Mouse (Mus musculus) CD4-positive, CD25-positive, alpha-beta regulatory T cell, adult 4 months (primary cell): Measurements from ENCODE around the gene Mecom. TPM values are rescaled to one million over a fixed set of nuclear protein-coding genes. Genes with fewer than 3 reads are reported as not detected.

Experiments used
- ATAC-seq: one replicate; pipeline ENCODE4 v1.8.0; 2017
- polyA plus RNA-seq, 2 experiments: library from polyadenylated mRNA; unstranded; fragments of 100-300 nt; shearing (Covaris generic); gene quantifications; one replicate each; pipeline ENCODE4 v1.2.1; 2017

Mecom gene
- polyA plus RNA-seq, 2 experiments from 2014 or later: 0.39 TPM; not detected in 1

DNA sequence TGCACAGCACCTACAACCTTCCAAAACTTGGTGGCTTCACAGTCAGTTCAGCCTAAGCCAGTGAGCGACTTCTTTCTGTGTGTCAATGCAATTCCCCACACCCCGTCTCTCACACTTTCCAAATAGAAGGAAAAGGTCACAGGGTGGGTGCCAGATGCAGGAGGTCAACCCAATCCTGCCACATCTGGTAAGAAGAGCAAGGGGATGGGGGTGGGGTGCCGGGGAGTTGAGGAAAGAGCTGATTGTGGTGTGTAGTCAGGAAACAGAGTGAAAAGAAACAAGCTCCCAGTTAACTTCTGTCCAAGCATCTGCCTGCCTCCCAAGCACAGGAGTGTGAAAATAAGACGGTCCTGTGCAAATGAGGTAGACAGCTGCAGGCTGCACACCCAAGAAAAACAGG lies 408.1 kb downstream of the Mecom start:
- ATAC-seq: no peak

DNA sequence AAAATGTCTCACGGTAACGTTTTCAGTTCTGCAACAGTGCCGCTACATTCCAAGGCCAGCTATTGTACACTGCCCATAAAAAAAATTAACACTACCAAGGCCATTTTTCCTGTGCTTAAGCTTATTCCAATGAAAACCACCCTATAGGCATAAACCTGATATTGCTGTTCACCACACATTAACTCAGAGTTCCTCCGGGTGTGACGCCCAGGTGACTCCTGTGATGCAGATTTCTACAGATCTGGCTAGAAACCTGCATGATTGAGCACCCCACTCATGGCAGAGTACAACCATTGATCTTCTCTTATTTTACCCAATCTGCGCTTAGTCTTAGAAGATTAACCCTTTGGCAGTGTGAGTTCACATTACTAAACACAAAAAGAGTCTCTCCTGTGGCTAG lies 409.2 kb downstream of the Mecom start:
- ATAC-seq: no peak

DNA sequence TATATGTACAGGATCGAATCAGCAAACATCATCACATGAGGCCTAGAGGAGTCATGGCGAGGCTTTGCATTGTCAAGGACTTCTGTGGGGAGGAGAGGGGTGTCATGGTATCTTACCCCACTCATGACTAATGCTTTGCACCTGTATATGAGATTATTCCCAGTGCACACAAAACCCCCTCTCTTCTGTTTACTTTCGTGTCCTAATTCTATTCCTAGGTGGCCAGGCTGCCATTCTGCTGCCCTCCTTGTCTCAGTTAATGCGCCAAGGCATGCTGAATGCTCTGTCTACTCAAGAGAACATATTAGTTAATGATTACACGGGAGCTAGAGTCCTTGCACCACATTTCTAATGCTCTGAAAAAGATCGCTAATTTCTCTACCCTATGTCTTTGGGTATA lies 412.0 kb downstream of the Mecom start:
- no peak for ATAC-seq

DNA sequence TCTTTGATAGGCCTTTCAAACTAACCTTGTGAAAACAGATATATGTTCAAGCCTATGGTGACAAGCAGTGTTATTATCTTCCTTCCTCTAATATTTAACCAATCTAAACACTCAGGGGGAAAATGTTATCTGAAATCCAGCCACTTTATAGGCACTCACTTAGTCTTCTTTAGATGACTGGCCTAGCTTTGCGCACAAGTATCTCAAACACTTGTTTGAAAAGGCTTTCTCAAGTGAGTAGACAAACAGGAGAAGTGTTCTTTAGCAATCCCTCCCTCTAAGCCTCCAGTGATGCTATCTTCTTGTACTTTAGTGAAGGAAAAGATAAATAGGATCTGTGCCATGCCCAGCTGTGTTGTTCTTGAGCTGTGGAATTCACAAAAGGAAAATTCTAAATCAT lies 412.7 kb downstream of the Mecom start:
- no peak for ATAC-seq

DNA sequence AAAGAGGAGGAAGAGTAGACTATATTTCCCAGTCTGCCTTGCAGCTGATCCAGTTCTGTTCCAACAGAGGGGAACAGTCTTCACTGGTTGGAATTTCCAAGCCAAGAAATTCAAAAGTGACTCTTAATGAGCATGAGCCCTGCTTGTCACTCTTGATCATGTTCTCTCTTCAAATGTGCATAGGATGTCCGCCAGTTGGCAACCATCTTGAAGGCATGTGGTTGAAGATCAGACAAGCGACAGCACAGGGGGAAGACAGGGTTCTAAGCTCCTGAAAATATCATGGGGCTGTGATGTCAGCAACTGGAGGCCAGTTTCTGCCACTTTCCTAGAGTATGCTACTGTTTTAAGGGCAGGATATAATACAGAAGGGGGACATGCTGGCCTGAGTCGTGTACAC lies 414.8 kb downstream of the Mecom start:
- ATAC-seq: no peak

DNA sequence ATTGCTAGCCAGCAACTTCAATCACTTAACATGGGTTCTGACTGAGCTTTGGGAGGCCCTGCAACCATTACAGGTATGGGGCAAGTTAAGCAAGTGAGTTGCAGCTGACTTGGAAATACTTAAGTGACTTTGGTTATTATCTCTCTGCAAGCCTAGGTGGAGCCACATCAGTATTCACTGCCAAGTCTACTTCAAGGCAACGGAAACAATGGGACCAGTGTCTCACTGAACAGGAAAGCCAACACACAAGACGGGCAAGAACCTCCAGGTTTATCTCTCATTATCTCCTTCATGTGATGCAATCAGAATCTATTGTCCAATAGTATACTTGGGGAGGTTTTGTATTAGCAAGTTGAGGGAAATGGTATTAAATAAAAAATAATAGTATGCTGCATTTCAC lies 415.4 kb downstream of the Mecom start:
- ATAC-seq: no peak

DNA sequence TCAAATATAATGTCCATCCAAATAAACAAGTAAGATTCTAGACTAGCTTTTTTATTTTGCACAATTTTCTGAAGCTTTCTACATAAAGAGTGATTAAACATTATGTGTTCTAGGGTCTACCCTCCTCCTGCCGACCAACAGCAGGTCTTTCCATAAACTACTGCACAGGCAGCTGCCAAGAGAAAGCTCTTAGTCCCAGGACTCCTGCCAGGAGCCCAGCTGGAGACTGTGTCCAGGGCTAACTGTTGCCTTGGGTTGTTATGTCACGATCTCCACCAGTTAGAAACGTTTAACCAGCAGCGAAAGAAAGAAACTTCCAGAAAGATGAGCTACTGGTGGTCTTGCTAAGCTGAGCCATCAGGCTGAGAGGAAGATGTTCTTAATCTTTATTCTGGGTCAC lies 417.3 kb downstream of the Mecom start:
- ATAC-seq: no peak

DNA sequence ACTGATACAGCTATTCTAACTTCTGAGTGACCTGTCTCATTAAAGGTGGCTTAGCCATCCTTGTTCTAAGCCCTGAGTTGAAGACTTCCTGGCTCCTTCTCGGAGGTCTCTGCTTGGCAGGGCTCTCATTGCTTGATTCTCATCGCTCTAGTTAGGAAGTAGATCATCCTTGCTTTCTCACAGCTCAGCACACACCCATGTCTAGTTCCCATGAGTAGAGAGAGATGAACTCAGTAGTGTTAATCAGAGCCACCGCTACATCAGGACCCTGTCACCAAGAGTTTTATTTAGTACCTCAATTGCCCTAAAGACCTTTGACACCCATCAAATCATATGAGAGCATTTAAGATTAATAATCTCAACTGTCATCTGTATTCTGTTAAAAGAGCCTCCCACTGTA lies 425.2 kb downstream of the Mecom start:
- no peak for ATAC-seq

DNA sequence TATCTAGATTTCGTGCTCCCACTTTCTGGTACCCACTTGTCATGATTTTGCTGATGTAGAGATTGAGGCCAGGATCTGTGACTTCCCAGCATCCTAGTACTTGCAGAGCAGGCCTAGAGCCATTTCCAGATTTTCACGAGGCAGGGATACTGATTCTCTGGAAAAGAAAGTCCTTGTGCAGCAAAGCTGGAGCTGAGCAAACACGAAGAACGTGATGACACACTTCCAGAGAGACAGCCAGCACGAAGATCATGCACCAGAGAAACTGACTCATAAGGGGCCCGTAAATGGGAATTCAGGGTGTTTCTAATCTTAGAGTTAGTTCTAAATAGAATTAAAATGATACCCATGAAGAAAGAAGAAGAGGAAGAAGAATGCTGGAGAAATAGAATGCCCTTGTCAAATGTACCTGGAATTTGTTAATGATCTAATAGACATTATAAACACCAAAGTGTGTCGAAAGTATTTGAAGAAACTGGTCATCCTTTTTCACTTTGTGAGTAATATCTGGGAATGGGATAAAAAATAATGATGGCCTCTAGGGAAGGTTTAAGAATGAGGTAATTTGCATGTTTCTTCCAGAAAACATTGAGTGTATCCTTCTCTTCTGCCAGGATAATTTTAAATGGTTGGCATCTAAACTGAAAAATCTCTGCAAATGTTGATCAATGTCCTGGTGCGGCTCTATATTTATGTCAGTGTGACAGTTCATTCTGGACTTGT lies 426.9 kb downstream of the Mecom start:
- ATAC-seq: no peak

DNA sequence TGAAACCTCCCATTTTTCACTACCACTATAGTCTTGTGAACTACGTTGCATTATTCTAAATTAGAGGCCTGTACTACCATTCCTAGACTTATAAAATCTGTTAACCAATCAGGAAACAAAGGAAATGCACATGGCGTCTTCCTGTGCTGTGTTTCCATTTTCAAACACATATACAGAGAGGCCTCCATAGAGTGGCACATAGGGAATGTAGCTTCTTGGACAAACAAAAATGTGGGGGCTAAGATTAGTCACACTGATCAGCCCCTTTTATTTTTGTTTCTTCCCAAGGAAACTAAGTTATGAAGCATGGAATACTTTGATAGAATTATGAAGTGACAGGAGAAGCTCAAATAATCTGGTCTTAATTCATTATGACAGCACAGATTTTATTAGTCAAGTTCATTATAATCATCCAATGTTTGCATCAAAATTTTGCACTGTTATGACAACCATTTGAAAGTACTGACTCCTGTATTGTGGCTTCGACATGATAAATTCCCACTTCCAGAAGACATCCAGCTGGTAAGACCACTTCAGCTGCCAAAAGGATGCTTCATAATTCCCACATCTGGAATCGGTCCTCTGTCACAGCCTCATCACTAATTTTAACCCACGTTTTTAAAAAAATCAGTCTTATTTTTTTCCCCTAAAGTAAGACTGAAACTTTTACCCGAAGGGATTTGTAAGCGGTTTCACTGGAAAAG lies 429.1 kb downstream of the Mecom start:
- no peak for ATAC-seq

DNA sequence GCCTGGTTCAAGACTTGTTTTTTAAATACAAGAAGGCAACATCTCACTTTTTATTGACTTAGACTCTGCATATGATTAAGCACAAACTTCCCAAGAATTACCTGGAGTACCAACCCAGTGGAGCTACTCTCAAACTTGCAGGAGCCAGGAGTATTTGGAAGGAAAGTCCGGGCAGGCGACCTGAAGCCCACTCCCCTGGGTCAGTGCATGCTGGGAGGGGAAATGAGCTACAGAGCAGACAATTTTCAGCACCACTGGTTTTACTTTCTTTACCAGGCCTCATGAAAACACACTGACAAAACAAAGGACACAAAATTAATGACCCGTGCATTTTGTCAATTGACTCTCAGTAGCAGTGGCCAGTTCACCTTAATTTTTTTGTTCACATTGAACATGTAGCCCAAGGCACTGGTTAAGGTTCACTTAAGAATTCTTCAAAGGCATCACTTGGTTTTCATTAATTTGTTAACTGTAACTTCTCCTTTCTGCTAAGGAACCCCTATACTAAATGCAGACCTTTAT lies 434.5 kb downstream of the Mecom start:
- no peak for ATAC-seq

DNA sequence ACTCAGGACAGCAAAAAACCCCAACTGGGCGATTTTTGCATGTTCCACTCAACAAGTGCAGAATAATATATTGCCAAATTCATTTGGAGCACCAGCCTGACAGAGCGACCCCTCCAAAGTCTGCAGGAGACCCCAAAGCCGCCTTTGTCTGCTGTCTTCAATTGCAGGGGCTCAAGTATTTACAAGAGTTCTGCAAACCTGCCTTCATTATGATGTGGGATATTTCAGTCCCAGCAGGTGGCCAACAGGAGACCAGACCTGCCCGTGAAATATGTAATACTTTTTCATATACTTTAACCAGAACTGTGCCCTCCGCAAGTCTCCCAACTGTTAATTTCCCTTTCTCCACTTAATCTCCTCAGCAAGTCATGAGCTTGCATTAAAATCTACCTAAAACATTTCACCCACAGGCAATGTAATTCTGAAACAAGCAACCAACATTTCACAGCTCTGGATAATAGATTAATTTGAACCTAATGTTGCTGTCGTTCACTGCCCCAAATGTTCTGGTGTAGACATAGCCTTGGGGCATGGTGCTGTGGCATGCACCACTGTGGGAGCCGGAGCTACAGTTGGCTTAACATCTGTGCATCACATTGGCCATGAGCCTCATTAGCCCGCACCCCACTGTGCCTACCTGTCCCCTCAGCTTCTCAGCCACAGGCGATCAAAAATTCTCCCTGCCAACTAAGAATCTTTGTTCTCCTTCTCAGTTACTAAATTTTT lies 439.7 kb downstream of the Mecom start:
- no peak for ATAC-seq

DNA sequence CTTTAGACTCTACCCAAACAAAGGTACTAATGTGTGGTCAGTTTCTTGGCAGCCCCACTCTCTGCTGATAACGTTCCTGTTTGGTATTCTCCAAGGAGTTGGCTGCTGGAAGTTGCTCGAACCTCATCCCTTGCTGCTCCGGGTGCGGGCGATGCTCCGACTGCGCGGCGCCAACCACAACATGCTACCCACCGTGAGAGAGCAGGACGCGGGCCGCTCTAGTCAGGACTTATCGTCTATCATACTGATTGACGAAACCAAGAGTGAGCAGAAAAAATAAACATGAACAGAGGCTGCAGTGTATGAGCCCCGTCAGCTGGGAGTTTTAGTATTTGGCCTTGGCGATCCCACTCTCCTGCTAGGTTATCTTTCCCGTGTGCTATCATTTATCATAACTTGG lies 441.3 kb downstream of the Mecom start:
- no peak for ATAC-seq

DNA sequence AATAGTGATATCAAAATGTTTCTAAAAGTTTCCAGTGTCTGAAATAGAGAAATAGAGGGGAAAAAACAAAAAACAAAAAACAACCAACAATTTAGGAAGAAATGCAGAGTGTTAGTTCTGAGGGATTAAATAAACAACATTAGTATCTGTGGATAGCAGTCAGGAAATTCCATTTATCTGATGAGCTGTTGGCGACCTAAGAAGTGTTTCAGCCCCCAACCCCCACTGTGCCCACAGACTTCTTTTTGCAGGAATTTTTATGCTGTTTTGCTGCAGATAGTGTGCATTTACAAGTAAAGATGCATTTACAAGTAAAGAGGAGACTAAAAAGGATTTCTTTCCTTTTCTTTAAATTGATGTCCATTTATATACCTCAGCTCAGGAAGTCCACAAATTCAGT lies 441.9 kb downstream of the Mecom start:
- ATAC-seq: no peak

DNA sequence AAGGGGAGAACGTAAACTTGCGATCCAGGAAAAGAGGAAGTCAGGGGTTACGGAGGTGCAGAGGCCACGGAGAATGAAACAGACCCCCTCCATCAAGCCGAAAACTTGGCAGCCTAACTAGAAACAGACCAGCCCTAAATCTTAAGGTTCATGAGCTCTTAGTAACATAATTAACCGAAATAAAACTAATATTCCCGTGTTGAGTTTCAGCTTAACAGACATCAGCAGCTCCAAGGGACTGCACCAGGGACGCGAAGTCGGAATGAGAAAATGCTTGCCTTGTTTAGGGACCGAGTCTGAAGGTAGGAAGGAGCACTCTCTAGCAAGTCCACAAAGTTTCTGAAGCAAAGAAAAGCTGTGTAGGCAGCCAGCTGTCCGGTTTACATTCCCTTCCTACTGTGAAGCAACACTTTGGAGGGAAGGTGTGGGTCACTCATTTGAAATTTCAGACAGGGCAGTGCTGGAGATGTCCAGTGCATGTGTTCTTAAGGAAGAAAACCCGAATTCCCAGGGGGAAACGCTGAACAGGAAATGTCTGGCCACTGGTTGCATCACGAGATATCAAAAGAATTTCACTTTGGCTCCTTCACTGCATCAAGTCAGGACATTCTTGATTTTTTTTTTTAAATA lies 442.5 kb downstream of the Mecom start:
- ATAC-seq: no peak

DNA sequence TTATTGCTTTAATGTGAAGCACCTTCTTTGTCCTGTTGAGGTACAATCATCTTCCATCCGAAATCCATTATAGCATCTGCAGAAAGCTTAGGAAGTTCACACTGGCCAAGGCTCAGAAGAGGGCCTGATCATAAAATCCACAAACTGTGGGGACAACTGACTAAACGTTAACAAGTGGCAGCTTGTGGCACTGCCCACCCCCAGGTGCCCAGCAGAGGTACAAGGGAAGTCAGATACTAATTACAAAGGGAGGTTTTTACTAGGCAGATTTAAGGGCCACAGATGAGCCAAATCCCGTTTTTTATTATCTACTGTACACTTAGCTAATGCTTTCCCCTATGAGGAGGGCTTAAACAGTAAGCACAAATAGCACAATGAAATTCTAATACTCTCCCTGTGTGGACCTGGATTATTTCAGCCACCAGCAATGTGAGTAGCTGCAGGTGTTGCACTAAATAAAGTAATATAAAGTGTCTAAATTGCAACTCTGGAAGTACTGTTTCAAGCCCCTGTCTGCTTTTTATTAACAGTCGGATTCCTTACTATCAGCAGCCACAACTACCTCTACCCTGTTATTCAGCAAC lies 443.2 kb downstream of the Mecom start:
- no peak for ATAC-seq

DNA sequence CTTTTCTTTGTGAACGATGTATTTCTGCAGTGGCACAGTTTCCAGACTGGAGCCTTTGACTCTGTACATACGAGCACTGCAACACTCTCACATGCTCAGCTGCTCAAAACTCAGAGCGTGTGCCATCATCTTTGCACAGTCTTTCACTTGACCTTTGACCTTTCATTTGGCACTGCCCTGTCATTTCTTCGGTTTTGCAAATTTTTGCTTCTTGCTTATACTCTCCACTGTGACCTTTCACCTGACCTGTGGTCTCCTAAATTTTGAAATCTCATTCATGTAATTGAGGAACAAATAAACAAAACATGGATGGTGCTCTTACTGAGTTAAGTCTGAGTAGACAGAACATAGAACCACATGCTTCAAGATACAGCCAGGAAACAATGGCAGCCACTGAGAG lies 446.7 kb downstream of the Mecom start:
- no peak for ATAC-seq

DNA sequence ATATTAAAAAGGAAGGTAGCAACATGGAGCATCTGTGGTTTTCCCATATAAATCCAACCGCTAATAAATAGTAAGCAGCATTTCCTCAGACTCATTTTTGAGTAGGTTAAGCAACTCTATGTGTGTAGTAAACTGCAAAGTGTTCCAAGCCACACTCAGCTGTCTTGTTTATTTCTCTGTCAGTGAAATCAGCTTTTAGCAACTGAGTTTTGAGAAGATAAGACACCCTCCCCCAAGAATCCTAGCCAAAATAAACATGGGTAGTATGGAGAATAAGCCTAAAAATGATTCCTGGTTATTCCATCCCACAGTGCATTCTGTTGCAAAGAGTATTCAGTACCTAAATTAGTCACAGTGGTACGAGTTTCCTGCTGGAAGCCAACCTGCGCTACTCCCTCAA lies 450.1 kb downstream of the Mecom start:
- no peak for ATAC-seq

DNA sequence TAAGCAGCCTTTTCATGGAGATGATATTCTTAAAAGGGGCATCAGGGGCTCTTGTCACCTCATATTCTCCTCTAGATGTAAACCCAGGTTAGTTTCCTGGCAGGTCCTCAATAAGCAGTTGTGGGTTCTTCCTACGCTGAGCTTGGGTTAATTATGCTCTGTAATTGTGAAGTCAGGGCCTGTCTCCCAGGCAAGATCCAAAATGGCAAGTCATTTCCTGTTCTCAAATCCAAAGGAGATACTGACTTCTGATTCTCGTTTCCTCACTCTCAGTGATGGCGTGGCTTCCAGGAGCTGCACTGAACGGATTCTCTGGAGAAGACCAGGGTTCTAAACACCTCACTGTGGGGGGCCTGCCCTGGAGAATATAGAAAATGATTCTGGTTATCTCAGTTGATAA lies 450.7 kb downstream of the Mecom start:
- ATAC-seq: no peak

DNA sequence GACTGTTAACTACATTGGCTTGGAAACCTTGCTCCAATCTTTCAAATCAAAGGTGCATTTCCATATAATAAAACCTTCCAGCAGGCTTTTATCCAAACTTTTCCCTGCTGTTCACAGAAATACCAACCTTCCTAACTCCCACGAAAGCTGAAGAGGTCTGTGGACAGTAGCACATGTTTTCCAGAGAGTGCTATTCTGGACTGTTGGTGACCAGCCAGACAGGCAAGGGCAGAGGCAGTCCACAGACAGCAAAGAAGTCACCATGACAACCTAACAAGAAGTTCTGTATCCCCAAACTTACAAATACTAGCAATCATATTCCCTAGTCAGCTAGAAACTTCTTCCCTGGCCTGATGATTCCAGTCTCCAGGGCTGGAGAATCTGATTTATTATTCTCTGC lies 454.8 kb downstream of the Mecom start:
- no peak for ATAC-seq

DNA sequence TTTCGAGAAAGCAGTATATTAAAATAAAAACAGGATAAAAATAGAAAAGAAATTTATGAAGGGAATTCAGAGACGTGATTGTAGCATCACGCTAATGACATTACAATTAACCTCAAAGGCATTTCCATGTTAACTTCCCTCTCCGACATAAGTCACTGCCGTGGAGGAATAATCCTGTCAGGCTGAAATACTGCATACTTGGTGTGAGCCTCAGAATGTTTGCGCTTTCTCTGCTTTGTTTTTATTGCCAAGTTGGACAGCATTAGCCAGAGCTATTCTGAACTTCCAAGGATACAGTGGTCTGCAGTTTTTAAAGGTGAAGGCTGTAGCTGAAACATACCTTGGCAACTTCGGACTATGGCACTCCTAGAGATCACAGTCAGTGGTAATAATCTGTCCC lies 455.3 kb downstream of the Mecom start:
- no peak for ATAC-seq

DNA sequence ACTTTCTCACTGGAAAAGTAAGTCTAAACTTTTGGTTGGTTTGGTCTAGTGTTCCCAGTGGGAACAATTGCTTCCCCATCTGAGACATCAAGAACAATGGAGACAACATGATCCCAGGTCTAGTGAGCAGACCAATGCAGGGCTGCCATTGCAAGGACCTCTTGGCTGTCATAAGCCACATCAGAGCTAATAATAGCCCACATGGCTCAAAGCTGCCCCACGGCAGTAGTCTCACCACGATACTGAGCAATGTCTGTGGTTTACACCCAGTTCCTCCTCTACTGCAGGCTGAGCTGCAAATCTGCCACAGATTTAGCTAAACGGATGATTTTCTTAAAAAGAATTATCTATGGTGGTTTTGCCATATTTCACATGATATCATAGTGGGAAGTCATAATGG lies 455.9 kb downstream of the Mecom start:
- no peak for ATAC-seq

DNA sequence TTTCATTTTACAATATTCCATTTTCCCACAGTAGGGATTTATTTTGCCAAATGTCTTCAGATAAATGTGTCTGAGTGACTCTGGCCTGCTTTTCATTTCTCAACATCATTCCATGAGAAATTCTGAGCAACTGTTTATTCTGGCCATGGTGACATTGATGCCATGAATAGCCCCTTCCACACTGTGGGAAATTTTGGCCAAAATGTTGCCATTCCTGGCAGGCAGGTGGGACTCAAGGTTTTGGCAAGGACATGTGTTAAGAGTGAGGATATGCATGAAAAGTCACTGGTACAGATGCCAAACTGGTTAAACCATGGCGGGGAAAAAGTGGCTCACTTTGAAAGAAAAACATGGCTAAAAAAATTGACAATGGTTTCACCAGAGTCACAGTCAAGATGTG lies 456.4 kb downstream of the Mecom start:
- no peak for ATAC-seq
